Mouse (Mus musculus) midbrain, postnatal 0 days (tissue): ENCODE measurements around the gene Upk2. TPM values are rescaled to one million over a fixed set of nuclear protein-coding genes. Genes with fewer than 3 reads are reported as not detected.

Experiments used
- ATAC-seq: fragments of 200-750 bp; cut with Nextera tagmentation; 2 replicates; pipeline ENCODE4 v1.8.0; 2017; ENCODE audit warnings: moderate number of reproducible peaks, mild to moderate bottlenecking, moderate TSS enrichment, moderate library complexity; ENCODE audit not compliant: low FRiP score
- DNase-seq: peaks from one replicate; pipeline ENCODE4 v3.0.0-alpha.2; 2015; ENCODE audit warnings: low spot score
- H3K27ac ChIP-seq: fragments of 300-500 bp; sonication (generic); 2 replicates; pipeline ENCODE4 v1.5.1; 2014; ENCODE audit warnings: low read depth, mild to moderate bottlenecking, low read length, mixed read lengths
- H3K27me3 ChIP-seq: fragments of 300-500 bp; sonication (generic); 2 replicates; pipeline ENCODE4 v1.6.1; 2014; ENCODE audit warnings: low read length, control low read depth, mixed read lengths; ENCODE audit not compliant: insufficient read depth
- H3K36me3 ChIP-seq: fragments of 300-500 bp; sonication (generic); 2 replicates; pipeline ENCODE4 v1.6.1; 2014; ENCODE audit warnings: low read length, control low read depth, mixed read lengths; ENCODE audit not compliant: insufficient read depth
- H3K4me1 ChIP-seq: fragments of 300-500 bp; sonication (generic); 2 replicates; pipeline ENCODE4 v1.6.1; 2014; ENCODE audit warnings: mild to moderate bottlenecking, control low read depth, antibody characterized with exemption, low read length, mixed read lengths; ENCODE audit not compliant: insufficient read depth
- H3K4me2 ChIP-seq: fragments of 300-500 bp; sonication (generic); 2 replicates; pipeline ENCODE4 v1.6.1; 2014; ENCODE audit warnings: low read depth, mild to moderate bottlenecking, low read length, mixed read lengths; ENCODE audit not compliant: poor library complexity, severe bottlenecking
- H3K4me3 ChIP-seq: fragments of 300-500 bp; sonication (generic); 2 replicates; pipeline ENCODE4 v1.5.1; 2014; ENCODE audit warnings: low read depth, mild to moderate bottlenecking, low read length, moderate library complexity
- H3K9ac ChIP-seq: fragments of 300-500 bp; sonication (generic); replicated peaks from 2 replicates; pipeline ENCODE4 v1.6.1; 2014; ENCODE audit warnings: mild to moderate bottlenecking, low read length, moderate library complexity, mixed read lengths; ENCODE audit not compliant: poor library complexity, severe bottlenecking
- H3K9me3 ChIP-seq: fragments of 300-500 bp; sonication (generic); 2 replicates; pipeline ENCODE4 v1.6.1; 2016; ENCODE audit warnings: low read length, control low read depth
- CTCF ChIP-seq: IDR thresholded peaks from 2 replicates; pipeline ENCODE4 v1.5.1; 2016; ENCODE audit warnings: antibody characterized with exemption, mild to moderate bottlenecking
- WGBS: fragments of 180-500 bp; shearing (Covaris S2); extraction: QIAGEN DNeasy Blood & Tissue Kit; methylation state at CpG from one replicate; pipeline ENCODE4 v1.1.7; 2014; 5-methylcytosine and 5-hydroxymethylcytosine counted together
- polyA plus RNA-seq: library from polyadenylated mRNA; unstranded; fragments of >200 nt; fragmentation: Nextera tagmentation; extraction: Ambion mirVana; gene quantifications from 2 replicates; pipeline ENCODE4 v1.2.1, GENCODE M21; 2015
- total RNA-seq: library from RNA; depleted of rRNA; stranded (reverse); fragments of >200 nt; gene quantifications from 2 replicates; pipeline ENCODE4 v1.2.3, GENCODE M21; 2014

Gene Upk2
- total and polyA plus RNA-seq, 2 experiments from 2014 or later, result not detected

GRCm38 (mm10) chr9:44489651-44490085, 34.9 kb upstream of the Upk2 start:
- WGBS, result 10% methylated on average over 17 of the region's 17 CpGs
- 0 out of 2 replicates have a peak overlapping the region, but pooled peaks have one; percentile 3 for H3K4me3 ChIP-seq
- peak; percentile 22 for TF ChIP-seq CTCF
- no peak for ATAC-seq
- peaks cover 63% of the 10 kb centered on the region for H3K4me1 ChIP-seq
- no peaks in the 10 kb centered on the region for H3K27me3 ChIP-seq
- H3K36me3 ChIP-seq, result no peaks in the 10 kb centered on the region
- no peaks in the 10 kb centered on the region for H3K9me3 ChIP-seq
- peak overlapping the region; percentile 60 for H3K27ac ChIP-seq
- H3K4me2 ChIP-seq, result peak overlapping the region; percentile 99
- DNase-seq, result peak; percentile 72
- H3K9ac ChIP-seq, result peak overlapping the region; percentile 33

GRCm38 (mm10) chr9:44488855-44489381, 34.1 kb upstream of the Upk2 start:
- Histone ChIP-seq H3K4me2 (peak overlapping the region; percentile 99), H3K9ac (peak overlapping the region; percentile 33; the same call in 1 of the 2 replicates), H3K36me3 (no peaks in the 10 kb centered on the region), H3K9me3 (no peaks in the 10 kb centered on the region), H3K27me3 (no peaks in the 10 kb centered on the region), H3K27ac (peak overlapping the region; percentile 60), H3K4me3 (no peak overlapping the region), H3K4me1 (peaks cover 66% of the 10 kb centered on the region)
- DNase-seq (peak; percentile 88), ATAC-seq (no peak)
- TF ChIP-seq CTCF, result no peak
- 8% methylated on average over 5 of the region's 5 CpGs for WGBS

- Histone ChIP-seq H3K27me3 (no peaks in the 10 kb centered on the region), H3K4me1 (peaks cover 65% of the 10 kb centered on the region), H3K27ac (peak overlapping the region; percentile 55), H3K36me3 (no peaks in the 10 kb centered on the region), H3K4me2 (peak overlapping the region; percentile 99), H3K9me3 (no peaks in the 10 kb centered on the region), H3K9ac (no peak overlapping the region), H3K4me3 (no peak overlapping the region)
- ATAC-seq (no peak), DNase-seq (no peak)
- no peak for TF ChIP-seq CTCF
- 16% methylated on average over 8 of the region's 8 CpGs for WGBS
Observed at GRCm38 (mm10) chr9:44488416-44488815, 33.6 kb upstream of the Upk2 start.

- DNase-seq (no peak), ATAC-seq (no peak)
- Histone ChIP-seq H3K36me3 (no peaks in the 10 kb centered on the region), H3K4me3 (peak overlapping the region; percentile 98; the same call in 1 of the 2 replicates), H3K27ac (peak overlapping the region; percentile 55), H3K4me1 (peaks cover 60% of the 10 kb centered on the region), H3K27me3 (no peaks in the 10 kb centered on the region), H3K9ac (no peak overlapping the region), H3K9me3 (no peaks in the 10 kb centered on the region), H3K4me2 (peak overlapping the region; percentile 99)
- WGBS, result 12% methylated on average over 7 of the region's 7 CpGs
- TF ChIP-seq CTCF, result no peak
Observed at GRCm38 (mm10) chr9:44487441-44487840, 32.7 kb upstream of the Upk2 start.

GRCm38 (mm10) chr9:44486741-44487421, 32.1 kb upstream of the Upk2 start:
- WGBS, result 14% methylated on average over 15 of the region's 15 CpGs
- no peak for TF ChIP-seq CTCF
- no peaks in the 10 kb centered on the region for H3K36me3 ChIP-seq
- peak overlapping the region; percentile 98; the same call in 1 of the 2 replicates for H3K4me3 ChIP-seq
- ATAC-seq (no peak), DNase-seq (no peak)
- H3K4me2 ChIP-seq, result peak overlapping the region; percentile 99
- no peaks in the 10 kb centered on the region for H3K9me3 ChIP-seq
- 0 out of 2 replicates have a peak overlapping the region, but pooled peaks have one; percentile 9 for H3K27ac ChIP-seq
- peaks cover 60% of the 10 kb centered on the region for H3K4me1 ChIP-seq
- H3K27me3 ChIP-seq, result no peaks in the 10 kb centered on the region
- H3K9ac ChIP-seq, result peak overlapping the region; percentile 42

- Histone ChIP-seq H3K27ac (0 out of 2 replicates have a peak overlapping the region, but pooled peaks have one; percentile 9), H3K4me2 (peak overlapping the region; percentile 99), H3K4me1 (peaks cover 63% of the 10 kb centered on the region), H3K4me3 (peak overlapping the region; percentile 98; the same call in 1 of the 2 replicates), H3K36me3 (no peaks in the 10 kb centered on the region), H3K9me3 (no peaks in the 10 kb centered on the region), H3K9ac (peak overlapping the region; percentile 42), H3K27me3 (no peaks in the 10 kb centered on the region)
- no peak for TF ChIP-seq CTCF
- DNase-seq, result no peak
- 13% methylated on average over 3 of the region's 3 CpGs for WGBS
- no peak for ATAC-seq
Observed at GRCm38 (mm10) chr9:44486335-44486734, 31.6 kb upstream of the Upk2 start.
